Mouse (Mus musculus): ENCODE results near the gene Dhcr24.

The Dhcr24 gene

GRCm38 (mm10) chr4:106560213-106560845, 509 bp upstream of the Dhcr24 start:
- DNase-seq (ENCODE audit: low spot score) = no peak

- no peak for DNase-seq (ENCODE audit: low spot score)
These were observed 1.2 kb downstream of the Dhcr24 start for GRCm38 (mm10) chr4:106562006-106562405.

GRCm38 (mm10) chr4:106562837-106563790, 2.3 kb downstream of the Dhcr24 start:
- no peak for DNase-seq (ENCODE audit: low spot score)

- no peak for DNase-seq (ENCODE audit: low spot score)
These were observed 3.3 kb downstream of the Dhcr24 start for GRCm38 (mm10) chr4:106564161-106564560.

- DNase-seq (ENCODE audit: low spot score) = no peak
These were observed 8.8 kb downstream of the Dhcr24 start for GRCm38 (mm10) chr4:106569680-106570079.

GRCm38 (mm10) chr4:106571081-106571724, 10.4 kb downstream of the Dhcr24 start:
- DNase-seq (ENCODE audit: low spot score) = no peak

GRCm38 (mm10) chr4:106575022-106575421, 14.2 kb downstream of the Dhcr24 start:
- no peak for DNase-seq (ENCODE audit: low spot score)

- DNase-seq (ENCODE audit: low spot score) = no peak
These were observed 16.7 kb downstream of the Dhcr24 start for GRCm38 (mm10) chr4:106577511-106577910.

- no peak for DNase-seq (ENCODE audit: low spot score)
These were observed 20.5 kb downstream of the Dhcr24 start for GRCm38 (mm10) chr4:106581176-106581864.

- no peak for DNase-seq (ENCODE audit: low spot score)
These were observed 21.0 kb downstream of the Dhcr24 start for GRCm38 (mm10) chr4:106581865-106582204.

- DNase-seq (ENCODE audit: low spot score) = no peak
These were observed 21.8 kb downstream of the Dhcr24 start for GRCm38 (mm10) chr4:106582428-106583153.

- no peak for DNase-seq (ENCODE audit: low spot score)
These were observed 23.8 kb downstream of the Dhcr24 start for GRCm38 (mm10) chr4:106584665-106585064.

- DNase-seq (ENCODE audit: low spot score) = no peak
These were observed 26.2 kb downstream of the Dhcr24 start for GRCm38 (mm10) chr4:106587075-106587474.

GRCm38 (mm10) chr4:106590142-106590541, 29.3 kb downstream of the Dhcr24 start:
- DNase-seq (ENCODE audit: low spot score) = no peak

- no peak for DNase-seq (ENCODE audit: low spot score)
These were observed 30.0 kb downstream of the Dhcr24 start for GRCm38 (mm10) chr4:106590871-106591270.

- no peak for DNase-seq (ENCODE audit: low spot score)
These were observed 32.8 kb downstream of the Dhcr24 start for GRCm38 (mm10) chr4:106593636-106594035.

- no peak for DNase-seq (ENCODE audit: low spot score)
These were observed 35.4 kb downstream of the Dhcr24 start for GRCm38 (mm10) chr4:106596200-106596599.

- DNase-seq (ENCODE audit: low spot score) = no peak
These were observed 36.2 kb downstream of the Dhcr24 start for GRCm38 (mm10) chr4:106597055-106597454.

- DNase-seq (ENCODE audit: low spot score) = no peak
These were observed 36.9 kb downstream of the Dhcr24 start for GRCm38 (mm10) chr4:106597741-106598140.

GRCm38 (mm10) chr4:106599415-106599814, 38.6 kb downstream of the Dhcr24 start:
- no peak for DNase-seq (ENCODE audit: low spot score)

- no peak for DNase-seq (ENCODE audit: low spot score)
These were observed 39.9 kb downstream of the Dhcr24 start for GRCm38 (mm10) chr4:106600770-106601169.

Data from ovary, postnatal 36 days (tissue).